Mouse (Mus musculus) cerebellum, adult 8-10 months (tissue): ENCODE measurements around the gene Ccdc63.

ENCODE experiments used
- DNase-seq: peaks from one replicate; pipeline ENCODE4 v3.0.0; 2022

Ccdc63 gene

GRCm38 (mm10) chr5:122115266-122115763 lies 25.3 kb downstream of the Ccdc63 start:
- DNase-seq: no peak

GRCm38 (mm10) chr5:122114176-122114575 lies 26.4 kb downstream of the Ccdc63 start:
- peak; percentile 74 for DNase-seq

- DNase-seq: no peak
Measured at GRCm38 (mm10) chr5:122113450-122113849, 27.2 kb downstream of the Ccdc63 start.

GRCm38 (mm10) chr5:122111933-122112248 lies 28.7 kb downstream of the Ccdc63 start:
- DNase-seq: no peak

- DNase-seq: no peak
Measured at GRCm38 (mm10) chr5:122111091-122111932, 29.3 kb downstream of the Ccdc63 start.

- no peak for DNase-seq
Measured at GRCm38 (mm10) chr5:122110625-122111024, 30.0 kb downstream of the Ccdc63 start.

GRCm38 (mm10) chr5:122109325-122110060 lies 31.1 kb downstream of the Ccdc63 start:
- DNase-seq: no peak

GRCm38 (mm10) chr5:122108104-122108503 lies 32.5 kb downstream of the Ccdc63 start:
- DNase-seq: no peak

GRCm38 (mm10) chr5:122106212-122106611 lies 34.4 kb downstream of the Ccdc63 start:
- DNase-seq: no peak

- no peak for DNase-seq
Measured at GRCm38 (mm10) chr5:122104981-122105380, 35.6 kb downstream of the Ccdc63 start.

GRCm38 (mm10) chr5:122104201-122104600 lies 36.4 kb downstream of the Ccdc63 start:
- no peak for DNase-seq

- no peak for DNase-seq
Measured at GRCm38 (mm10) chr5:122103075-122103474, 37.5 kb downstream of the Ccdc63 start.

GRCm38 (mm10) chr5:122102476-122103050 lies 38.1 kb downstream of the Ccdc63 start:
- DNase-seq: no peak

GRCm38 (mm10) chr5:122094439-122094838 lies 46.2 kb downstream of the Ccdc63 start:
- DNase-seq: no peak

- DNase-seq: no peak
Measured at GRCm38 (mm10) chr5:122093734-122094133, 46.9 kb downstream of the Ccdc63 start.

- no peak for DNase-seq
Measured at GRCm38 (mm10) chr5:122092794-122093193, 47.8 kb downstream of the Ccdc63 start.

- peak; percentile 41 for DNase-seq
Measured at GRCm38 (mm10) chr5:122091070-122091469, 49.6 kb downstream of the Ccdc63 start.

GRCm38 (mm10) chr5:122089664-122090063 lies 51.0 kb downstream of the Ccdc63 start:
- DNase-seq: no peak

GRCm38 (mm10) chr5:122088917-122089316 lies 51.7 kb downstream of the Ccdc63 start:
- peak; percentile 87 for DNase-seq

GRCm38 (mm10) chr5:122086121-122086520 lies 54.5 kb downstream of the Ccdc63 start:
- no peak for DNase-seq

- DNase-seq: no peak
Measured at GRCm38 (mm10) chr5:122085291-122085690, 55.3 kb downstream of the Ccdc63 start.

GRCm38 (mm10) chr5:122084470-122084869 lies 56.2 kb downstream of the Ccdc63 start:
- no peak for DNase-seq

- no peak for DNase-seq
Measured at GRCm38 (mm10) chr5:122083282-122083681, 57.3 kb downstream of the Ccdc63 start.

GRCm38 (mm10) chr5:122081471-122081870 lies 59.2 kb downstream of the Ccdc63 start:
- no peak for DNase-seq
